Mouse (Mus musculus): ENCODE data around the gene Aif1. TPM values are rescaled to one million over a fixed set of nuclear protein-coding genes. Genes with fewer than 3 reads are reported as not detected.

Gene Aif1
- 10 to 100 TPM in 1 of 2 experiments, 1 to 10 TPM in 1; 9.8 to 10.6 TPM for total RNA-seq (2021)
- long read RNA-seq, experiment 1, partial matches to known transcripts: 0 of 4 reads
- long read RNA-seq, experiment 1, other reads (novel, unspliced or antisense): 1 of 4 reads
- long read RNA-seq, experiment 2, transcript Aif1-203 (6 exons, 842 nt): major isoform, 11 of 13 reads
- long read RNA-seq, experiment 2, partial matches to known transcripts: 0 of 13 reads
- long read RNA-seq, experiment 2, other reads (novel, unspliced or antisense): 1 of 13 reads

GRCm38 (mm10) chr17:35175968-35176367 lies at the start of gene Aif1:
TSS of gene Aif1 (minus strand) at chr17:35176068.
- no peak for DNase-seq (ENCODE audit: low spot score in 2 of 2)

GRCm38 (mm10) chr17:35225456-35225855 lies 49.6 kb upstream of the Aif1 start:
- no peak for DNase-seq (ENCODE audit: low spot score in 2 of 2)

GRCm38 (mm10) chr17:35224641-35225040 lies 48.8 kb upstream of the Aif1 start:
- DNase-seq (ENCODE audit: low spot score in 2 of 2): no peak

- DNase-seq (ENCODE audit: low spot score in 2 of 2): no peak
Measured at GRCm38 (mm10) chr17:35222299-35222698, 46.4 kb upstream of the Aif1 start.

GRCm38 (mm10) chr17:35220156-35220952 lies 44.5 kb upstream of the Aif1 start, which contains the start of gene Gm16181:
TSS of gene Gm16181 (plus strand) at chr17:35220834.
- DNase-seq (ENCODE audit: low spot score in 2 of 2): no peak

GRCm38 (mm10) chr17:35219601-35220041 lies 43.8 kb upstream of the Aif1 start:
- DNase-seq (ENCODE audit: low spot score in 2 of 2): no peak

- DNase-seq (ENCODE audit: low spot score in 2 of 2): no peak
Measured at GRCm38 (mm10) chr17:35218516-35219193, 42.8 kb upstream of the Aif1 start.

- DNase-seq (ENCODE audit: low spot score in 2 of 2): no peak
Measured at GRCm38 (mm10) chr17:35213071-35213470, 37.2 kb upstream of the Aif1 start.

- no peak for DNase-seq (ENCODE audit: low spot score in 2 of 2)
Measured at GRCm38 (mm10) chr17:35210593-35210992, 34.7 kb upstream of the Aif1 start.

GRCm38 (mm10) chr17:35209785-35210535 lies 34.1 kb upstream of the Aif1 start:
- DNase-seq (ENCODE audit: low spot score in 2 of 2): no peak

- no peak for DNase-seq (ENCODE audit: low spot score in 2 of 2)
Measured at GRCm38 (mm10) chr17:35205380-35205769, 29.5 kb upstream of the Aif1 start.

GRCm38 (mm10) chr17:35204494-35205379 lies 28.9 kb upstream of the Aif1 start, which contains the start of gene Lta:
TSS of gene Lta (minus strand) at chr17:35205351.
- DNase-seq (ENCODE audit: low spot score in 2 of 2): no peak

GRCm38 (mm10) chr17:35202442-35202841 lies 26.6 kb upstream of the Aif1 start:
- no peak for DNase-seq (ENCODE audit: low spot score in 2 of 2)

- DNase-seq (ENCODE audit: low spot score in 2 of 2): no peak
Measured at GRCm38 (mm10) chr17:35201787-35202186, 25.9 kb upstream of the Aif1 start, which contains the start of gene Tnf. TSS of gene Tnf (minus strand) at chr17:35202007.

GRCm38 (mm10) chr17:35201128-35201527 lies 25.3 kb upstream of the Aif1 start:
- no peak for DNase-seq (ENCODE audit: low spot score in 2 of 2)

- no peak for DNase-seq (ENCODE audit: low spot score in 2 of 2)
Measured at GRCm38 (mm10) chr17:35200398-35200797, 24.5 kb upstream of the Aif1 start.

- no peak for DNase-seq (ENCODE audit: low spot score in 2 of 2)
Measured at GRCm38 (mm10) chr17:35198946-35199345, 23.1 kb upstream of the Aif1 start.

GRCm38 (mm10) chr17:35198029-35198428 lies 22.2 kb upstream of the Aif1 start:
- DNase-seq (ENCODE audit: low spot score in 2 of 2): no peak

- DNase-seq (ENCODE audit: low spot score in 2 of 2): no peak
Measured at GRCm38 (mm10) chr17:35197126-35197525, 21.3 kb upstream of the Aif1 start.

- DNase-seq (ENCODE audit: low spot score in 2 of 2): no peak
Measured at GRCm38 (mm10) chr17:35196321-35196641, 20.4 kb upstream of the Aif1 start.

All from adrenal gland, postnatal 4 days (tissue).